Mouse (Mus musculus) right cerebral cortex, postnatal 25 days (tissue): ENCODE results near the gene Upp2.
A peak's percentile ranks its signal among the peaks of the same experiment; 100 is the strongest.

Experiments
- DNase-seq: peaks from one replicate; pipeline ENCODE4 v3.0.0; 2022

Gene Upp2

GRCm38 (mm10) chr2:58700354-58700753 lies 133.3 kb downstream of the Upp2 start:
- DNase-seq, result no peak

- DNase-seq, result no peak
These were observed 134.5 kb downstream of the Upp2 start for GRCm38 (mm10) chr2:58701627-58702026.

GRCm38 (mm10) chr2:58703226-58703625 lies 136.1 kb downstream of the Upp2 start:
- DNase-seq, result no peak

- DNase-seq, result no peak
These were observed 136.5 kb downstream of the Upp2 start for GRCm38 (mm10) chr2:58703646-58704045.

- no peak for DNase-seq
These were observed 137.5 kb downstream of the Upp2 start for GRCm38 (mm10) chr2:58704576-58704975.

DNA sequence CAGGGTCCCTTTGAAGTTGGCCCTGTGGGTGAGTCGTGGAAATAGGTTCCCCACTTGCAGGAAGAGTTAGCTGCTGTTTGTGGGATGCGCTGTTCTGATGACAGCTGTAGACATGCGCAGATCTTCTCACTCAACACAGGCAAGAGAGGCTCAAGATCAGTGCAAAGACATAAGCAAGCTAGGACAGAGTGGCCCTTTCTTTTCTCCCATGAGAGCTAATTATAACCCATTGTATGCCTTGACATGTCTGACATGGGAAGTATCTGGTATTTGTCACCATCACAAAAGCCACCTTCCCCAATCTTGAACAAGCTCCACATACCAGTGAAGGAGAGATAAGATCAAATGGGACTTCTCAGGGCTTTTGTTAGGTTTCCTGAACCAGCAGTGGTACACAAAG lies 140.6 kb downstream of the Upp2 start:
- DNase-seq, result no peak

DNA sequence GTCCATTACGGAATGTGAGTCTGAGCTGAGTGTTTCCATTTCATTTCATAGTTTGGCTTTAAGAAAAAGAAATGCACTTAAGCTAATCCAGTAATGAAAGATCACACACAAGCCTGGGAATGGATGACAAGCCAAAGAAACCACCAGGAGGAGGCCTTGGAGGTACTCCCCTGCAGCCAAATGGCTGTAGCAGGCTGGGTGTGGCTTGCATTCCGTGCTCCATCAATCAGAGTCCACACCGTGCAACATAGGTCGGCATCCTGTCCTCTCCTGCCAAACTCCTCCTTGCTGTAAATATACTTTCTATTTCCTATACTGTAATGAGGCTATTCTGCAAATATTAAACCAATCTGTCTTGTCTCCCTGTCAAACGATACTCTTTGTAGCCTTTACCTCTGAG lies 143.1 kb downstream of the Upp2 start:
- DNase-seq, result no peak

DNA sequence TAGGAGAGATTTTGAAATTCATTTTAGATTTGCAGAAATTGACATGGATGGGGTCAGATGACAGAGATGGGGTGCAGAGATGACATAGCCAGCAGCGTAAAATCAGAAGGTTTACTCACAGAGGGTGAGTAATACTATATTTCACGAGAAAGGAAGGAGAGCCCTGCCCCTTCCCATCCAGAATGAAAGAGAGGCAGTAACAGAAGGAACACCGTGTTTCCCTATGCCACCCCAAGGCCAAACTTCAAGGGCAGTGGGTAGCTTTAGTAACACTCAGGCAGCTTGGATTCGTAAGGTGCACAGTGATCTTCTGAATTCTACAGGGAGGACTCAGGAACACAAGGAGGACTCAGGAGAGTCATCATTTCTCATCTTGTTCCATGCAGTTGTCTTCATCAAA lies 144.0 kb downstream of the Upp2 start:
- no peak for DNase-seq

GRCm38 (mm10) chr2:58711491-58711890 lies 144.4 kb downstream of the Upp2 start:
- no peak for DNase-seq

- no peak for DNase-seq
These were observed 144.8 kb downstream of the Upp2 start for GRCm38 (mm10) chr2:58711935-58712334.

DNA sequence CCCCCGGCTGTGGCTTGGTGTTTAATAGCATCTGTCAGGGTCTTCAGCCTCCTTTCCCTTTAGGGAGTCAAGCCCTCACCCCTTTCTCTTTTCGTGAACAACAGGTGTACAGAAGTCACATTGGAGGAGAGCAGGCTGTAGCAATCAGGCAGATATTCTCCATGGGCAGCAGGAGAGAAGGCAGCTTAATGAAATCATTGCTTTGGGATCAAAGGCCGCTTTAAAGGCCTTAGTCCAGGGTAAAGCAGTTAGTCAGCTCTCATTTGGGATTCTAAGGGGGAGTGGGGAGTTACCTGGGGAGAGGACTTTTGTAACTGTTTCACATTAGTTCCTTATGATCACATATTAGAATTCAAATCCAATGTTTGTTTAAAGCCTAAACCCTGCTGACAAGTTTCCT lies 150.8 kb downstream of the Upp2 start:
- no peak for DNase-seq

DNA sequence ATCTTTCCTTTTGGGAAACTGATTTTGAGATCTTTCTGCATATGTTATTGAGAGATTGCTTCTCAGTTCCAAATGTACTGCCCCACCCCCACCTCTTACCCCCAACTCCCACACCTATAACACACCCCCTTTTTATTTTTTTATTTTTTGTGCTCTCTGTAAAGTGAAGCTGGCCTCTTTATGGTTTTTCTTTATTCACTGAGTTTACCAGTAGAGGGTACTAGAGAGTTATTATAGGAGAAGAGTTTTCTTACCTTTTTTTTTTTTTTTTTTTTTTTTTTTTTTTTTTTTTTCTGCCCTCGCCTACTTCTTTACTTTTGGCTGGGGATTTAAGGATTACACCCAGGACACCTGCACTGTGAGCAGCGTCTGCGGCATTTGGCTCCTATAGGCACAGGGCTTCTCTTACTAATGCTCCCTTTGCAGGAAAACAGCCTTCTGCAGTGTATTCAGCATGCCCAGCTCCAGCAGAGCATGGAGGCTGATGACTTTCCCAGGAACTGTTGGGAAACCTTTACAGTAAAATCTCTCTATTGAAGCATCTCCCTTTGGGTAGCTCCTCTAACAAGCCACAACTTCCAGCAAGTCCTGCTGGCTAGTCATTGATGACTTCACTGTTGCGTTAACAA lies 170.2 kb downstream of the Upp2 start:
- DNase-seq, result peak; percentile 13

GRCm38 (mm10) chr2:58741213-58741612 lies 174.1 kb downstream of the Upp2 start:
- DNase-seq, result no peak

DNA sequence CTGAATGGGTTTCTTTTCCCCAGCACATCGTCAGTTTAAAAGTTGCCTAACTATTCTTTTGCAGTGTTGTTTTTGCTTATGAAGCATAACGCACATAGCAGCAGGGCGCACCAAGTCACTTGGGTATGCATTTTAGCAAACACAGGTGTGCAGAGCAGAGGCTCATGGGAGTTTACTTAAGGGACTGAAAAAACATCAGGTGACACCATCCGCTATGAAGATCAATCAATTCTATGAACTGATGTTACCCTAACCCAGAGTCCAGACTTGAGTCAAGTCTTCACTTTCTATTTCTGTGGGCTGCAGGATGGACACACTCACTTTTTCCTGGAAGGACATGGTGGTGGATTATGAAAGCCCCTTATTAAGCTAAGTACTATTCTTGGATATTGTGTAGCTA lies 174.9 kb downstream of the Upp2 start:
- DNase-seq, result no peak

DNA sequence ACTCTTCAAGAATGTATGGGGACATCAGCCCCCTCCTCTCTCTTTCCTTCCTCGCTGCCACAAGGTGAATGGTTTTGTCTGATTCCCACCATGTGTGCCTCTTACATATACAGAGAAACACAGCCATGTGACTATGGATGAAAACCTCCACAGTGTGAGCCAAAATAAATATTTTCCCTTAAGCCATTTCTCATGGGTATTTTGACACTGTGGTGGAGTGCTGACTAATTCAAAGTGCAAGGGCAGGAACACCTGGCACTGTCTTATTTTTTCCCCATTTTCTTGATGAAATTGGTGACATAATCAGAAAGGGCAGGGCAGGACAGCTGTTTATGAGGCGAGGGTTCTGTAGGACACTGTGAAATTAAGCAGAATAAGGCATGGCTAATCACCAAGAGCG lies 176.3 kb downstream of the Upp2 start:
- DNase-seq, result no peak

GRCm38 (mm10) chr2:58747483-58748229 lies 180.6 kb downstream of the Upp2 start:
- no peak for DNase-seq

GRCm38 (mm10) chr2:58748296-58748695 lies 181.2 kb downstream of the Upp2 start:
- DNase-seq, result no peak

DNA sequence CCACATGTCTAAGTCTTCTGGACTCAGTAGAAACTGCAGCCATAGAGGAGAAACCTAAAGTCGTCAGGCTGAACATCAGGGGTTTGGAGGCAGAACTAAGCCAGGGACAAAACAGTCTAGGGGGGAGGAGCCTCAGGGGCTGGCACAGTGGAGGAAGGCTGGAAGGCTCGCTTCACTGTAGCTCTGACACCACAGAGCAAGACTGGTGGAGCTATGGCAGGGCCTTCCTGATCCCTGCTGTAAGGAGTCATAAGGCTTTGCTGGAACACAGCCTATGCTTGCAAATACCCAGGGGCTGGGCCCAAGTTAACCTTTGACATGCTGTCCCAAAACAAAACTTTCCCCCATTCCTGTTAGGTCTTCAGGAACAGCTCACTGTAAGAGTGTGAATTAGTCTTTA lies 185.8 kb downstream of the Upp2 start:
- DNase-seq, result no peak

- no peak for DNase-seq
These were observed 187.6 kb downstream of the Upp2 start for GRCm38 (mm10) chr2:58754736-58755135.

DNA sequence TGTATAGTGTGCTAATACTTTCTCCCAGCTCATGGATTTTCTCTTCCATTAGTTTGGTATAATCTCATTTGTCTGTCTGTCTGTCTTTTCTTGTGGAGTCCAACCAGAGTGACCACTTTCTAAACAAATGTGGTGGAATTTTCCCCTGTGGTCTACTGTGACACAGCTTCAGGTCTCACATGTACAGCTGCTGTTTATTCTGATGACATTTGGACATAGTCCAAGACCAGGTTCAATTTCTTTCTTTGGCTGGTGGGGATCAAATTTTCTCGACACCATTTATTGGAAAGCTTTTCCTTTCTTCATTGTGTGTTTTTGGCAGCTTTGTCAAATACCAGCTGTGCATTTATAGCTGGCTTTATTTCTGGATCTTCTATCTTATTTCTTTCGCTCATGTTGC lies 191.0 kb downstream of the Upp2 start:
- no peak for DNase-seq

- no peak for DNase-seq
These were observed 192.6 kb downstream of the Upp2 start for GRCm38 (mm10) chr2:58759676-58760075.

GRCm38 (mm10) chr2:58765141-58765540 lies 198.0 kb downstream of the Upp2 start:
- peak; percentile 61 for DNase-seq

GRCm38 (mm10) chr2:58773833-58774232 lies 206.7 kb downstream of the Upp2 start:
- no peak for DNase-seq

GRCm38 (mm10) chr2:58778986-58779495 lies 211.9 kb downstream of the Upp2 start:
- no peak for DNase-seq

GRCm38 (mm10) chr2:58783526-58783925 lies 216.4 kb downstream of the Upp2 start:
- DNase-seq, result no peak
